20 mouse cellular contexts compared by ENCODE assay signal in genomic region chr17:66414331-66414730, GRCm38 (mm10). TPM values are rescaled to one million over a fixed set of nuclear protein-coding genes. Genes with fewer than 3 reads are reported as not detected.
"Had no signal": no experiment of that assay in that cellular context is flagged by ENCODE, and none has a peak within 500 bp of the region (broad histone marks: within the 10 kb centered on the region; RNA-seq: fewer than 3 reads in every experiment).

No protein-coding gene starts in this region.

- H3K4me3 ChIP-seq: midbrain, embryonic 13.5 days; myocyte; neural tube, embryonic 13.5 days; neural tube, embryonic 15.5 days had no signal

- DNase-seq: lung, adult 18-20 months; lung, embryonic 14.5 days; lung, postnatal 10 days; lung, postnatal 4 days; retina, postnatal 1 day; right cerebral cortex, adult 18-20 months; right cerebral cortex, postnatal 25 days; right cerebral cortex, postnatal 4 days; spleen, adult 18-20 months; thymus, adult 18-20 months; thymus, postnatal 14 days; thymus, postnatal 36 days had no signal

- H3K9ac ChIP-seq: lung, embryonic 14.5 days; midbrain, embryonic 13.5 days; neural tube, embryonic 13.5 days; neural tube, embryonic 15.5 days had no signal

- H3K4me2 ChIP-seq: lung, embryonic 14.5 days; midbrain, embryonic 11.5 days; midbrain, embryonic 13.5 days; neural tube, embryonic 13.5 days; neural tube, embryonic 15.5 days had no signal

- H3K27ac ChIP-seq: midbrain, embryonic 13.5 days; neural tube, embryonic 13.5 days; neural tube, embryonic 15.5 days had no signal

- H3K9me3 ChIP-seq: midbrain, embryonic 13.5 days; neural tube, embryonic 13.5 days; neural tube, embryonic 15.5 days had no signal

- H3K27me3 ChIP-seq: midbrain, embryonic 13.5 days; neural tube, embryonic 15.5 days had no signal

- ATAC-seq: midbrain, embryonic 13.5 days; midbrain, embryonic 16.5 days had no signal

RNA-seq across cellular contexts. Expression of gene Mtcl1, which starts 35.2 kb away (rescaled TPM):
- total RNA-seq: megakaryocyte, adult 5-6 weeks; megakaryocyte-erythroid progenitor cell, adult 5-6 weeks had no signal
